Mouse (Mus musculus) liver, postnatal 0 days (tissue): ENCODE results near the gene Tsen54.

Source experiments
- CTCF ChIP-seq: sonication (generic); IDR thresholded peaks from 2 replicates; pipeline ENCODE4 v1.5.1; 2016; ENCODE audit warnings: antibody characterized with exemption, low read depth
- EP300 ChIP-seq: IDR thresholded peaks from 2 replicates; pipeline ENCODE4 v1.6.1; 2016; ENCODE audit warnings: antibody characterized with exemption, low read depth, mild to moderate bottlenecking

GRCm38 (mm10) chr11:115807306-115807705 lies 7.2 kb upstream of the Tsen54 start:
- TF ChIP-seq CTCF: no peak
- TF ChIP-seq EP300: no peak
